In genomic region chr4:123196695-123197094, GRCm38 (mm10) we compare ENCODE assay signal across 23 mouse cellular contexts. TPM values are rescaled to one million over a fixed set of nuclear protein-coding genes. Genes with fewer than 3 reads are reported as not detected.
DNase-seq lines count a peak whose midpoint lies in the region; ATAC-seq and TF ChIP-seq lines count a peak whose summit lies in the region.
"Had no signal": no experiment of that assay in that cellular context is flagged by ENCODE, and none has a peak within 500 bp of the region (broad histone marks: within the 10 kb centered on the region; RNA-seq: fewer than 3 reads in every experiment).

No protein-coding gene starts in this region.

- H3K4me2 ChIP-seq in kidney, embryonic 14.5 days (replicated peaks; ENCODE audit: low read depth, low read length): no peak overlapping the region
- no peak overlapping the region for H3K4me2 ChIP-seq in lung, postnatal 0 days (replicated peaks; ENCODE audit: low read depth, low read length)
- H3K4me2 ChIP-seq: forebrain, embryonic 13.5 days; heart, embryonic 12.5 days; hindbrain, embryonic 15.5 days had no signal

- peak; percentile 71 to 89 for DNase-seq in adrenal gland, adult (ENCODE audit: inconsistent age in 2 of 2, low spot score in 1 of 2)
- no peak for DNase-seq in adrenal gland, postnatal 25 days
- peak; percentile 38 for DNase-seq in kidney, adult 2 months
- peak; percentile 22 for DNase-seq in kidney, adult 9 months
- peak; percentile 17 to 44 for DNase-seq in kidney, postnatal 4 days
- DNase-seq in gastrocnemius, adult 8-10 months (ENCODE audit: low spot score in 2 of 2): no peak
- no peak for DNase-seq in lung, postnatal 0 days (ENCODE audit: low spot score)
- DNase-seq: B cell, adult 2 months; cerebellum, adult 2 months; cerebellum, postnatal 10 days; gastrocnemius, postnatal 25 days; heart, postnatal 36 days had no signal

- peaks cover 1% of the 10 kb centered on the region; the same call in 1 of the 2 replicates for H3K27me3 ChIP-seq in kidney, adult 2 months (replicated peaks; ENCODE audit: control insufficient read depth, insufficient read depth, low read length)
- H3K27me3 ChIP-seq in kidney, embryonic 14.5 days (ENCODE audit: control insufficient read depth, insufficient read depth, low read length): peaks cover 13% of the 10 kb centered on the region
- peaks cover 14% of the 10 kb centered on the region for H3K27me3 ChIP-seq in lung, postnatal 0 days (replicated peaks; ENCODE audit: insufficient read depth, low read length)

- no peak for TF ChIP-seq CTCF in kidney, adult 2 months (conservative IDR thresholded peaks at IDR 0.05; ENCODE audit: insufficient read depth, insufficient read length, low read depth, low read length)
- no peak for TF ChIP-seq CTCF in lung, postnatal 0 days (IDR thresholded peaks at IDR 0.05)

- no peak for TF ChIP-seq POLR2A in kidney, adult 2 months (IDR thresholded peaks at IDR 0.05; ENCODE audit: low read depth, low read length)

- no peak for ATAC-seq in kidney, embryonic 14.5 days (ENCODE audit: low FRiP score, low TSS enrichment)
- no peak for ATAC-seq in lung, postnatal 0 days
- ATAC-seq: CD4-positive, CD25-positive, alpha-beta regulatory T cell, adult 4 months; forebrain, embryonic 13.5 days had no signal

- H3K9ac ChIP-seq in kidney, embryonic 14.5 days (ENCODE audit: low read depth, low read length): no peak overlapping the region
- H3K9ac ChIP-seq in lung, postnatal 0 days (replicated peaks; ENCODE audit: low read depth): no peak overlapping the region
- H3K9ac ChIP-seq: forebrain, embryonic 13.5 days; heart, embryonic 12.5 days; hindbrain, embryonic 15.5 days had no signal

- no peak for TF ChIP-seq EP300 in lung, postnatal 0 days (IDR thresholded peaks at IDR 0.05)

- no peaks in the 10 kb centered on the region for H3K9me3 ChIP-seq in kidney, embryonic 14.5 days (ENCODE audit: control insufficient read depth, low read length)
- no peaks in the 10 kb centered on the region for H3K9me3 ChIP-seq in lung, postnatal 0 days (ENCODE audit: low read length)
- H3K9me3 ChIP-seq: embryonic facial prominence, embryonic 10.5 days; forebrain, embryonic 13.5 days; G1E; heart, embryonic 12.5 days; hindbrain, embryonic 15.5 days had no signal

- 34% methylated on average over 6 of the region's 6 CpGs for WGBS in kidney, adult 2 months
- 53% methylated on average over 6 of the region's 6 CpGs for WGBS in kidney, embryonic 14.5 days
- 35% methylated on average over 6 of the region's 6 CpGs for WGBS in lung, postnatal 0 days

- no peaks in the 10 kb centered on the region for H3K36me3 ChIP-seq in kidney, adult 2 months (ENCODE audit: control insufficient read depth, insufficient read depth, low read length)
- no peaks in the 10 kb centered on the region for H3K36me3 ChIP-seq in kidney, embryonic 14.5 days (ENCODE audit: control insufficient read depth, insufficient read depth, low read length)
- H3K36me3 ChIP-seq in lung, postnatal 0 days (ENCODE audit: insufficient read depth, low read length): no peaks in the 10 kb centered on the region
- H3K36me3 ChIP-seq: embryonic facial prominence, embryonic 10.5 days; G1E; heart, embryonic 12.5 days had no signal

- H3K27ac ChIP-seq in kidney, adult 2 months (ENCODE audit: insufficient read depth, low read depth, low read length): no peak overlapping the region
- H3K27ac ChIP-seq in kidney, embryonic 14.5 days (ENCODE audit: low read depth, low read length): no peak overlapping the region
- H3K27ac ChIP-seq in lung, postnatal 0 days (ENCODE audit: low read length): no peak overlapping the region
- H3K27ac ChIP-seq: embryonic facial prominence, embryonic 10.5 days; forebrain, embryonic 13.5 days; hindbrain, embryonic 15.5 days had no signal

- H3K4me1 ChIP-seq in kidney, adult 2 months (ENCODE audit: control insufficient read depth, insufficient read depth, low read length): 0 out of 2 replicates have a peak, but pooled peaks cover 6% of the 10 kb centered on the region
- H3K4me1 ChIP-seq in kidney, embryonic 14.5 days (ENCODE audit: control insufficient read depth, insufficient read depth, low read length): peaks cover 7% of the 10 kb centered on the region; the same call in 1 of the 2 replicates
- H3K4me1 ChIP-seq in lung, postnatal 0 days (ENCODE audit: insufficient read depth, low read depth, low read length): 0 out of 2 replicates have a peak, but pooled peaks cover 5% of the 10 kb centered on the region

- no peak overlapping the region for H3K4me3 ChIP-seq in kidney, adult 2 months (ENCODE audit: insufficient read depth, low read depth, low read length)
- no peak overlapping the region for H3K4me3 ChIP-seq in kidney, embryonic 14.5 days (ENCODE audit: low read length)
- no peak overlapping the region for H3K4me3 ChIP-seq in lung, postnatal 0 days (ENCODE audit: low read depth, low read length)
- H3K4me3 ChIP-seq: embryonic facial prominence, embryonic 10.5 days; forebrain, embryonic 13.5 days; heart, embryonic 12.5 days; hindbrain, embryonic 15.5 days had no signal

RNA-seq across cellular contexts. Expression of gene Nt5c1a, which starts 4.6 kb away (rescaled TPM):
- 42.0 and 42.8 TPM in 2 replicates for total RNA-seq in adrenal gland, postnatal 25 days (2021)
- 0.91 and 0.94 TPM in 2 replicates for polyA plus RNA-seq in kidney, adult 2 months (2012; rRNA removed)
- 0.16 TPM in 1 of 2 replicates, not detected in the other for polyA plus RNA-seq in kidney, embryonic 14.5 days (2014; fragmentation: Nextera tagmentation; extraction: Ambion mirVana)
- total RNA-seq in gastrocnemius, adult 8-10 months (2022): 10 to 100 TPM; 41.9 to 58.6 (median 47.2) TPM
- 0.10 TPM in 1 of 2 replicates, not detected in the other for polyA plus RNA-seq in lung, postnatal 0 days (2015; fragmentation: Nextera tagmentation; extraction: Ambion mirVana)
- total RNA-seq: G1E; granulocyte monocyte progenitor cell, adult 5-6 weeks had no signal
- polyA plus RNA-seq: CD4-positive, CD25-positive, alpha-beta regulatory T cell, adult 4 months; embryonic facial prominence, embryonic 10.5 days; embryonic facial prominence, embryonic 14.5 days; forebrain, embryonic 13.5 days; G1E; hindbrain, embryonic 11.5 days had no signal

RNA-seq across cellular contexts. Expression of gene Hpcal4, which starts 13.7 kb away (rescaled TPM):
- 2.0 and 3.6 TPM in 2 replicates for total RNA-seq in adrenal gland, postnatal 25 days (2021)
- polyA plus RNA-seq in kidney, adult 2 months (2012; rRNA removed): 0.75 and 0.83 TPM in 2 replicates
- polyA plus RNA-seq in kidney, embryonic 14.5 days (2014; fragmentation: Nextera tagmentation; extraction: Ambion mirVana): 0.83 and 1.0 TPM in 2 replicates
- total RNA-seq in gastrocnemius, adult 8-10 months (2022): under 1 TPM in 1 of 4 experiments, not detected in 3; 0.36 TPM
- 0.20 and 0.51 TPM in 2 replicates for polyA plus RNA-seq in lung, postnatal 0 days (2015; fragmentation: Nextera tagmentation; extraction: Ambion mirVana)
- total RNA-seq: G1E; gastrocnemius, adult 18-20 months; granulocyte monocyte progenitor cell, adult 5-6 weeks had no signal
- polyA plus RNA-seq: CD4-positive, CD25-positive, alpha-beta regulatory T cell, adult 4 months; G1E had no signal

RNA-seq across cellular contexts. Expression of gene Heyl, which starts 36.7 kb away (rescaled TPM):
- 3.8 and 4.0 TPM in 2 replicates for total RNA-seq in adrenal gland, postnatal 25 days (2021)
- polyA plus RNA-seq in kidney, adult 2 months (2012; rRNA removed): 3.5 and 4.1 TPM in 2 replicates
- polyA plus RNA-seq in kidney, embryonic 14.5 days (2014; fragmentation: Nextera tagmentation; extraction: Ambion mirVana): 25.1 and 50.2 TPM in 2 replicates
- 1 to 10 TPM; 2.9 to 4.7 (median 3.2) TPM for total RNA-seq in gastrocnemius, adult 8-10 months (2022)
- 20.3 and 23.6 TPM in 2 replicates for polyA plus RNA-seq in lung, postnatal 0 days (2015; fragmentation: Nextera tagmentation; extraction: Ambion mirVana)
- total RNA-seq: granulocyte monocyte progenitor cell, adult 5-6 weeks had no signal
- polyA plus RNA-seq: CD4-positive, CD25-positive, alpha-beta regulatory T cell, adult 4 months; G1E had no signal

RNA-seq across cellular contexts. Expression of gene Ppie, which starts 56.9 kb away (rescaled TPM):
- total RNA-seq in adrenal gland, postnatal 25 days (2021): 44.3 and 49.8 TPM in 2 replicates
- polyA plus RNA-seq in kidney, adult 2 months (2012; rRNA removed): 14.3 and 17.3 TPM in 2 replicates
- 110 and 138 TPM in 2 replicates for polyA plus RNA-seq in kidney, embryonic 14.5 days (2014; fragmentation: Nextera tagmentation; extraction: Ambion mirVana)
- 10 to 100 TPM; 18.7 to 23.7 (median 19.9) TPM for total RNA-seq in gastrocnemius, adult 8-10 months (2022)
- polyA plus RNA-seq in lung, postnatal 0 days (2015; fragmentation: Nextera tagmentation; extraction: Ambion mirVana): 41.2 and 43.8 TPM in 2 replicates

Comparison
In these comparisons a context has a peak if more than half of its experiments do, and no peak if none do; other contexts are left out.
1. DNase-seq: peak in adrenal gland, adult (2 of 2), kidney, adult 2 months (single experiment), kidney, adult 9 months (single experiment) and kidney, postnatal 4 days (2 of 2); none in adrenal gland, postnatal 25 days (single experiment), gastrocnemius, adult 8-10 months (0 of 2) and lung, postnatal 0 days (single experiment).